Mouse (Mus musculus): ENCODE measurements at regions not wholly inside any gene's neighbourhood (a gene's known extent, or its start where the extent isn't known, plus 50 kb on each side); places are given as distances from the start of the nearest gene placed in this dataset.

- dilution Hi-C loops (cut with MboI; ENCODE audit: extremely low pct_ligation_motif_present, extremely low pct_unique_long_range_greater_than_20kb, low sequenced_read_pairs) (no loop called here), in situ Hi-C loops (cut with MboI; ENCODE audit: low pct_ligation_motif_present, low pct_unique_long_range_greater_than_20kb, low sequenced_read_pairs) (no loop called here)
- H3K4me3 ChIP-seq (replicated peaks in 1 of 3; ENCODE audit: low read depth in 2 of 3, low read length in 2 of 3, poor library complexity in 1 of 3), result no peak overlapping the region
- H3K4me1 ChIP-seq (ENCODE audit: control insufficient read depth in 1 of 2, insufficient read depth in 2 of 2), result no peaks in the 10 kb centered on the region
- TF ChIP-seq TCF12 (IDR thresholded peaks at IDR 0.05; ENCODE audit: low read depth, low read length), result no peak
- TF ChIP-seq GABPA (IDR thresholded peaks at IDR 0.05; ENCODE audit: insufficient replicate concordance, low read depth, low read length), result no peak
- TF ChIP-seq SMC3 (IDR thresholded peaks at IDR 0.05; ENCODE audit: low read depth, low read length), result no peak
- no peak for TF ChIP-seq BHLHE40 (IDR thresholded peaks at IDR 0.05; ENCODE audit: low read depth, low read length)
- no peaks in the 10 kb centered on the region for H3K36me3 ChIP-seq (replicated peaks in 1 of 2; ENCODE audit: control insufficient read depth in 1 of 2, insufficient read depth in 1 of 2, low read length in 1 of 2)
- no peaks in the 10 kb centered on the region for H3K27me3 ChIP-seq (replicated peaks)
- no peak for DNase-seq (ENCODE audit: extremely low read depth)
- no peak overlapping the region for H3K9ac ChIP-seq (ENCODE audit: insufficient read depth, low read depth)
- H3K4me2 ChIP-seq (ENCODE audit: insufficient read depth, low read depth, poor library complexity, severe bottlenecking), result no peak overlapping the region
- H3K27ac ChIP-seq (ENCODE audit: insufficient read depth, low read depth), result no peak overlapping the region
- H3K9me3 ChIP-seq (replicated peaks; ENCODE audit: low read length), result no peaks in the 10 kb centered on the region
- no peaks in the 10 kb centered on the region for H3K79me2 ChIP-seq (replicated peaks; ENCODE audit: control insufficient read depth, extremely low read depth, insufficient read depth, poor library complexity, severe bottlenecking)
Measured at GRCm38 (mm10) chr10:37803225-37803805, 664.6 kb upstream of the Marcks start.

GRCm38 (mm10) chr10:37799397-37799796, 660.7 kb upstream of the Marcks start:
- dilution Hi-C loops (cut with MboI; ENCODE audit: extremely low pct_ligation_motif_present, extremely low pct_unique_long_range_greater_than_20kb, low sequenced_read_pairs), result no loop called here

GRCm38 (mm10) chr10:37798285-37798684, 659.6 kb upstream of the Marcks start:
- H3K27me3 ChIP-seq (replicated peaks), result no peaks in the 10 kb centered on the region
- DNase-seq (ENCODE audit: extremely low read depth), result no peak
- H3K27ac ChIP-seq (ENCODE audit: insufficient read depth, low read depth), result no peak overlapping the region
- in situ Hi-C loops (cut with MboI; ENCODE audit: low pct_ligation_motif_present, low pct_unique_long_range_greater_than_20kb, low sequenced_read_pairs), result no loop called here
- H3K36me3 ChIP-seq (replicated peaks in 1 of 2; ENCODE audit: control insufficient read depth in 1 of 2, insufficient read depth in 1 of 2, low read length in 1 of 2), result no peaks in the 10 kb centered on the region
- H3K4me1 ChIP-seq (ENCODE audit: control insufficient read depth in 1 of 2, insufficient read depth in 2 of 2), result no peaks in the 10 kb centered on the region
- TF ChIP-seq GABPA (IDR thresholded peaks at IDR 0.05; ENCODE audit: insufficient replicate concordance, low read depth, low read length) (no peak), RCOR1 (conservative IDR thresholded peaks at IDR 0.05; ENCODE audit: low read depth, low read length) (no peak), MEF2A (IDR thresholded peaks at IDR 0.05; ENCODE audit: borderline replicate concordance, low read depth, low read length) (no peak), POLR2A (IDR thresholded peaks at IDR 0.05; ENCODE audit: low read depth, low read length) (no peak), CTCF (conservative IDR thresholded peaks at IDR 0.05 in 1 of 2, IDR thresholded peaks at IDR 0.05 in 1 of 2; ENCODE audit: low read depth in 2 of 2, low read length in 2 of 2) (no peak), EP300 (IDR thresholded peaks at IDR 0.05; ENCODE audit: low read length) (no peak), SIN3A (IDR thresholded peaks at IDR 0.05; ENCODE audit: low read length) (no peak), MAZ (IDR thresholded peaks at IDR 0.05; ENCODE audit: low read depth, low read length) (no peak), POLR2AphosphoS2 (IDR thresholded peaks at IDR 0.05; ENCODE audit: low read depth, low read length) (no peak), JUND (conservative IDR thresholded peaks at IDR 0.05; ENCODE audit: low read depth, low read length) (no peak), ZNF384 (IDR thresholded peaks at IDR 0.05; ENCODE audit: low read depth, low read length) (no peak), ETS1 (conservative IDR thresholded peaks at IDR 0.05; ENCODE audit: low read depth, low read length) (no peak), ZMIZ1 (IDR thresholded peaks at IDR 0.05; ENCODE audit: low read depth, low read length) (no peak), ZC3H11A (IDR thresholded peaks at IDR 0.05; ENCODE audit: low read depth, low read length) (no peak), USF2 (conservative IDR thresholded peaks at IDR 0.05; ENCODE audit: low read depth, low read length) (no peak), NELFE (IDR thresholded peaks at IDR 0.05; ENCODE audit: low read depth, low read length) (no peak)
- dilution Hi-C loops (cut with MboI; ENCODE audit: extremely low pct_ligation_motif_present, extremely low pct_unique_long_range_greater_than_20kb, low sequenced_read_pairs), result no loop called here
- H3K9ac ChIP-seq (ENCODE audit: insufficient read depth, low read depth), result no peak overlapping the region
- H3K4me3 ChIP-seq (replicated peaks in 1 of 3; ENCODE audit: low read depth in 2 of 3, low read length in 2 of 3, poor library complexity in 1 of 3), result no peak overlapping the region
- no peak overlapping the region for H3K4me2 ChIP-seq (ENCODE audit: insufficient read depth, low read depth, poor library complexity, severe bottlenecking)
- no peaks in the 10 kb centered on the region for H3K9me3 ChIP-seq (replicated peaks; ENCODE audit: low read length)
- no peaks in the 10 kb centered on the region for H3K79me2 ChIP-seq (replicated peaks; ENCODE audit: control insufficient read depth, extremely low read depth, insufficient read depth, poor library complexity, severe bottlenecking)

More at GRCm38 (mm10) chr10:37799397-37799796, 660.7 kb upstream of the Marcks start:
- Histone ChIP-seq H3K79me2 (replicated peaks; ENCODE audit: control insufficient read depth, extremely low read depth, insufficient read depth, poor library complexity, severe bottlenecking) (no peaks in the 10 kb centered on the region), H3K36me3 (replicated peaks in 1 of 2; ENCODE audit: control insufficient read depth in 1 of 2, insufficient read depth in 1 of 2, low read length in 1 of 2) (no peaks in the 10 kb centered on the region), H3K9ac (ENCODE audit: insufficient read depth, low read depth) (no peak overlapping the region), H3K4me3 (replicated peaks in 1 of 3; ENCODE audit: low read depth in 2 of 3, low read length in 2 of 3, poor library complexity in 1 of 3) (no peak overlapping the region), H3K4me1 (ENCODE audit: control insufficient read depth in 1 of 2, insufficient read depth in 2 of 2) (no peaks in the 10 kb centered on the region), H3K9me3 (replicated peaks; ENCODE audit: low read length) (no peaks in the 10 kb centered on the region), H3K4me2 (ENCODE audit: insufficient read depth, low read depth, poor library complexity, severe bottlenecking) (no peak overlapping the region), H3K27ac (ENCODE audit: insufficient read depth, low read depth) (no peak overlapping the region), H3K27me3 (replicated peaks) (no peaks in the 10 kb centered on the region)
- in situ Hi-C loops (cut with MboI; ENCODE audit: low pct_ligation_motif_present, low pct_unique_long_range_greater_than_20kb, low sequenced_read_pairs), result no loop called here
- TF ChIP-seq ETS1 (conservative IDR thresholded peaks at IDR 0.05; ENCODE audit: low read depth, low read length), result no peak
- TF ChIP-seq MEF2A (IDR thresholded peaks at IDR 0.05; ENCODE audit: borderline replicate concordance, low read depth, low read length), result no peak
- TF ChIP-seq JUND (conservative IDR thresholded peaks at IDR 0.05; ENCODE audit: low read depth, low read length), result no peak
- no peak for TF ChIP-seq MYC (IDR thresholded peaks at IDR 0.05; ENCODE audit: low read depth, low read length)
- TF ChIP-seq ZNF384 (IDR thresholded peaks at IDR 0.05; ENCODE audit: low read depth, low read length), result no peak
- TF ChIP-seq PAX5 (IDR thresholded peaks at IDR 0.05; ENCODE audit: low read length), result no peak
- no peak for TF ChIP-seq USF1 (IDR thresholded peaks at IDR 0.05; ENCODE audit: low read depth, low read length)
- TF ChIP-seq MAX (IDR thresholded peaks at IDR 0.05; ENCODE audit: low read length), result no peak
- no peak for TF ChIP-seq CHD1 (IDR thresholded peaks at IDR 0.05; ENCODE audit: low read depth, low read length)
- no peak for TF ChIP-seq KAT2A (IDR thresholded peaks at IDR 0.05; ENCODE audit: insufficient replicate concordance, low read length)
- no peak for TF ChIP-seq ZC3H11A (IDR thresholded peaks at IDR 0.05; ENCODE audit: low read depth, low read length)
- no peak for TF ChIP-seq IRF4 (IDR thresholded peaks at IDR 0.05; ENCODE audit: low read depth, low read length)
- TF ChIP-seq ZMIZ1 (IDR thresholded peaks at IDR 0.05; ENCODE audit: low read depth, low read length), result no peak
- TF ChIP-seq POLR2AphosphoS2 (IDR thresholded peaks at IDR 0.05; ENCODE audit: low read depth, low read length), result no peak
- TF ChIP-seq MXI1 (IDR thresholded peaks at IDR 0.05; ENCODE audit: low read depth, low read length), result no peak
- no peak for TF ChIP-seq NELFE (IDR thresholded peaks at IDR 0.05; ENCODE audit: low read depth, low read length)
- TF ChIP-seq HCFC1 (IDR thresholded peaks at IDR 0.05; ENCODE audit: low read depth, low read length), result no peak
- TF ChIP-seq ELF1 (IDR thresholded peaks at IDR 0.05; ENCODE audit: low read depth, low read length), result no peak
- TF ChIP-seq RCOR1 (conservative IDR thresholded peaks at IDR 0.05; ENCODE audit: low read depth, low read length), result no peak
- DNase-seq (ENCODE audit: extremely low read depth), result no peak

Measured in CH12.LX (cell line).